Mouse (Mus musculus) limb, embryonic 11.5 days (tissue): Measurements from ENCODE around the gene Kcnab3. TPM values are rescaled to one million over a fixed set of nuclear protein-coding genes. Genes with fewer than 3 reads are reported as not detected.

Experiments
- ATAC-seq: fragments of 200-750 bp; cut with Nextera tagmentation; 2 replicates; pipeline ENCODE4 v1.8.0; 2017; ENCODE audit warnings: low read depth; ENCODE audit not compliant: insufficient number of reproducible peaks, low FRiP score, low TSS enrichment
- DNase-seq: peaks from one replicate; pipeline ENCODE4 v3.0.0-alpha.2; 2015; ENCODE audit warnings: low spot score
- H3K27ac ChIP-seq: fragments of 300-500 bp; sonication (generic); replicated peaks from 2 replicates; pipeline ENCODE4 v1.5.1; 2014; ENCODE audit warnings: low read depth, mild to moderate bottlenecking, low read length
- H3K27me3 ChIP-seq: fragments of 300-500 bp; sonication (generic); 2 replicates; pipeline ENCODE4 v1.6.1; 2014; ENCODE audit warnings: mild to moderate bottlenecking, low read length, mixed read lengths; ENCODE audit not compliant: control insufficient read depth, insufficient read depth
- H3K36me3 ChIP-seq: fragments of 300-500 bp; sonication (generic); 2 replicates; pipeline ENCODE4 v1.6.1; 2014; ENCODE audit warnings: mild to moderate bottlenecking, low read length, moderate library complexity, mixed read lengths; ENCODE audit not compliant: control insufficient read depth, insufficient read depth
- H3K4me1 ChIP-seq: fragments of 300-500 bp; sonication (generic); 2 replicates; pipeline ENCODE4 v1.6.1; 2014; ENCODE audit warnings: low read length, mixed read lengths; ENCODE audit not compliant: control insufficient read depth, insufficient read depth
- H3K4me2 ChIP-seq: fragments of 300-500 bp; sonication (generic); 2 replicates; pipeline ENCODE4 v1.6.1; 2014; ENCODE audit warnings: low read depth, mild to moderate bottlenecking, moderate library complexity; ENCODE audit not compliant: severe bottlenecking
- H3K4me3 ChIP-seq: fragments of 300-500 bp; sonication (generic); 2 replicates; pipeline ENCODE4 v1.5.1; 2014; ENCODE audit warnings: low read depth, low read length
- H3K9ac ChIP-seq: fragments of 300-500 bp; sonication (generic); 2 replicates; pipeline ENCODE4 v1.6.1; 2014; ENCODE audit warnings: mild to moderate bottlenecking, low read length
- H3K9me3 ChIP-seq: fragments of 300-500 bp; sonication (generic); 2 replicates; pipeline ENCODE4 v1.6.1; 2016; ENCODE audit warnings: low read length; ENCODE audit not compliant: control insufficient read depth
- WGBS: fragments of 180-500 bp; shearing (Covaris S2); extraction: QIAGEN DNeasy Blood & Tissue Kit; methylation state at CpG from one replicate; pipeline ENCODE4 v1.1.7; 2014; 5-methylcytosine and 5-hydroxymethylcytosine counted together
- polyA plus RNA-seq: library from polyadenylated mRNA; unstranded; fragments of >200 nt; fragmentation: Nextera tagmentation; extraction: Ambion mirVana; gene quantifications from 2 replicates; pipeline ENCODE4 v1.2.1, GENCODE M21; 2014

Gene Kcnab3
- polyA plus RNA-seq, 1 experiment from 2014 or later, result 2.2 TPM

- 0 out of 2 replicates have a peak, but pooled peaks cover 2% of the 10 kb centered on the region for H3K36me3 ChIP-seq
- H3K4me3 ChIP-seq, result peak overlapping the region; percentile 67
- H3K4me1 ChIP-seq, result peaks cover 19% of the 10 kb centered on the region
- H3K9ac ChIP-seq, result no peak overlapping the region
- H3K9me3 ChIP-seq, result no peaks in the 10 kb centered on the region
- peak overlapping the region; percentile 84; the same call in 1 of the 2 replicates for H3K4me2 ChIP-seq
- 81% methylated on average over 6 of the region's 6 CpGs for WGBS
- H3K27ac ChIP-seq, result no peak overlapping the region
- DNase-seq (no peak), ATAC-seq (no peak)
- H3K27me3 ChIP-seq, result peaks cover 15% of the 10 kb centered on the region
Measured at GRCm38 (mm10) chr11:69324749-69325148, 1.3 kb upstream of the Kcnab3 start.

GRCm38 (mm10) chr11:69326408-69327156 lies 524 bp downstream of the Kcnab3 start:
- Histone ChIP-seq H3K4me1 (peaks cover 24% of the 10 kb centered on the region), H3K4me3 (peak overlapping the region; percentile 33), H3K9me3 (no peaks in the 10 kb centered on the region), H3K4me2 (peak overlapping the region; percentile 72), H3K36me3 (no peaks in the 10 kb centered on the region), H3K9ac (no peak overlapping the region; the same call in 1 of the 2 replicates), H3K27ac (no peak overlapping the region), H3K27me3 (peaks cover 15% of the 10 kb centered on the region)
- ATAC-seq (0 out of 2 replicates have a peak, but pooled peaks have one; percentile 10), DNase-seq (no peak)
- WGBS, result 1% methylated on average over 45 of the region's 45 CpGs

- H3K4me1 ChIP-seq, result peaks cover 23% of the 10 kb centered on the region
- no peaks in the 10 kb centered on the region for H3K36me3 ChIP-seq
- H3K4me2 ChIP-seq, result peak overlapping the region; percentile 4; the same call in 1 of the 2 replicates
- H3K27ac ChIP-seq, result no peak overlapping the region
- WGBS, result 12% methylated on average over 9 of the region's 9 CpGs
- DNase-seq (no peak), ATAC-seq (no peak)
- no peak overlapping the region for H3K9ac ChIP-seq
- H3K4me3 ChIP-seq, result no peak overlapping the region
- H3K27me3 ChIP-seq, result peaks cover 15% of the 10 kb centered on the region
- H3K9me3 ChIP-seq, result no peaks in the 10 kb centered on the region
Measured at GRCm38 (mm10) chr11:69327157-69327442, 1.0 kb downstream of the Kcnab3 start.

GRCm38 (mm10) chr11:69327648-69328047 lies 1.6 kb downstream of the Kcnab3 start:
- Histone ChIP-seq H3K4me2 (no peak overlapping the region; the same call in 1 of the 2 replicates), H3K4me3 (no peak overlapping the region), H3K27me3 (peaks cover 15% of the 10 kb centered on the region), H3K27ac (no peak overlapping the region), H3K9ac (no peak overlapping the region), H3K36me3 (no peaks in the 10 kb centered on the region), H3K9me3 (no peaks in the 10 kb centered on the region), H3K4me1 (peaks cover 17% of the 10 kb centered on the region)
- ATAC-seq (no peak), DNase-seq (no peak)
- 57% methylated on average over 6 of the region's 6 CpGs for WGBS

- Histone ChIP-seq H3K36me3 (no peaks in the 10 kb centered on the region), H3K9me3 (no peaks in the 10 kb centered on the region), H3K27ac (no peak overlapping the region), H3K4me1 (peaks cover 13% of the 10 kb centered on the region; the same call in 1 of the 2 replicates), H3K4me2 (no peak overlapping the region), H3K9ac (no peak overlapping the region), H3K27me3 (peaks cover 15% of the 10 kb centered on the region), H3K4me3 (no peak overlapping the region)
- WGBS, result 96% methylated on average over 6 of the region's 6 CpGs
- ATAC-seq, result no peak
- DNase-seq, result no peak
Measured at GRCm38 (mm10) chr11:69328517-69328916, 2.5 kb downstream of the Kcnab3 start.

GRCm38 (mm10) chr11:69331152-69331551 lies 5.1 kb downstream of the Kcnab3 start:
- H3K4me2 ChIP-seq, result peak overlapping the region; percentile 55; the same call in 1 of the 2 replicates
- DNase-seq (no peak), ATAC-seq (no peak)
- no peak overlapping the region for H3K27ac ChIP-seq
- WGBS, result 91% methylated on average over 6 of the region's 6 CpGs
- no peaks in the 10 kb centered on the region for H3K9me3 ChIP-seq
- no peak overlapping the region for H3K9ac ChIP-seq
- H3K27me3 ChIP-seq, result peaks cover 15% of the 10 kb centered on the region
- H3K4me1 ChIP-seq, result peaks cover 5% of the 10 kb centered on the region; the same call in 1 of the 2 replicates
- H3K4me3 ChIP-seq, result no peak overlapping the region
- no peaks in the 10 kb centered on the region for H3K36me3 ChIP-seq

GRCm38 (mm10) chr11:69331929-69332405 lies 5.9 kb downstream of the Kcnab3 start:
- WGBS, result 1% methylated on average over 24 of the region's 24 CpGs
- Histone ChIP-seq H3K9ac (peak overlapping the region; percentile 47), H3K9me3 (no peaks in the 10 kb centered on the region), H3K27ac (peak overlapping the region; percentile 37; the same call in 1 of the 2 replicates), H3K4me3 (peak overlapping the region; percentile 33), H3K27me3 (peaks cover 11% of the 10 kb centered on the region), H3K4me1 (peaks cover 5% of the 10 kb centered on the region; the same call in 1 of the 2 replicates), H3K4me2 (peak overlapping the region; percentile 55), H3K36me3 (no peaks in the 10 kb centered on the region)
- ATAC-seq (peak; percentile 50; the same call in 1 of the 2 replicates), DNase-seq (peak; percentile 89)

GRCm38 (mm10) chr11:69332713-69333253 lies 6.7 kb downstream of the Kcnab3 start:
- WGBS, result 10% methylated on average over 8 of the region's 8 CpGs
- peak overlapping the region; percentile 55; the same call in 1 of the 2 replicates for H3K4me2 ChIP-seq
- no peak overlapping the region for H3K9ac ChIP-seq
- no peak overlapping the region for H3K4me3 ChIP-seq
- DNase-seq (peak; percentile 36), ATAC-seq (no peak)
- H3K27ac ChIP-seq, result peak overlapping the region; percentile 2; the same call in 1 of the 2 replicates
- no peaks in the 10 kb centered on the region for H3K9me3 ChIP-seq
- H3K4me1 ChIP-seq, result peaks cover 5% of the 10 kb centered on the region; the same call in 1 of the 2 replicates
- H3K36me3 ChIP-seq, result no peaks in the 10 kb centered on the region
- H3K27me3 ChIP-seq, result peaks cover 3% of the 10 kb centered on the region
